Mouse (Mus musculus): ENCODE measurements at regions not wholly inside any gene's neighbourhood (a gene's known extent, or its start where the extent isn't known, plus 50 kb on each side); places are given as distances from the start of the nearest gene placed in this dataset.
A peak's percentile ranks its signal among the peaks of the same experiment; 100 is the strongest.

GRCm38 (mm10) chr15:59836631-59837030 is 179.8 kb downstream of the 4933412E24Rik start:
- no peak for DNase-seq (ENCODE audit: low spot score)

GRCm38 (mm10) chr15:59833232-59833631 is 183.2 kb downstream of the 4933412E24Rik start:
- no peak for DNase-seq (ENCODE audit: low spot score)

- no peak for DNase-seq (ENCODE audit: low spot score)
These were observed 184.9 kb downstream of the 4933412E24Rik start for GRCm38 (mm10) chr15:59831481-59831880.

GRCm38 (mm10) chr15:59830553-59831462 is 185.6 kb downstream of the 4933412E24Rik start:
- no peak for DNase-seq (ENCODE audit: low spot score)

- no peak for DNase-seq (ENCODE audit: low spot score)
These were observed 188.0 kb downstream of the 4933412E24Rik start for GRCm38 (mm10) chr15:59828421-59828820.

GRCm38 (mm10) chr15:59826164-59826950 is 190.1 kb downstream of the 4933412E24Rik start:
- no peak for DNase-seq (ENCODE audit: low spot score)

GRCm38 (mm10) chr15:59823921-59824320 is 192.5 kb downstream of the 4933412E24Rik start:
- no peak for DNase-seq (ENCODE audit: low spot score)

GRCm38 (mm10) chr15:59822995-59823681 is 193.3 kb downstream of the 4933412E24Rik start:
- DNase-seq (ENCODE audit: low spot score) = no peak

GRCm38 (mm10) chr15:59820317-59820716 is 196.1 kb downstream of the 4933412E24Rik start:
- DNase-seq (ENCODE audit: low spot score) = no peak

- DNase-seq (ENCODE audit: low spot score) = no peak
These were observed 200.4 kb downstream of the 4933412E24Rik start for GRCm38 (mm10) chr15:59816031-59816430.

- no peak for DNase-seq (ENCODE audit: low spot score)
These were observed 204.8 kb downstream of the 4933412E24Rik start for GRCm38 (mm10) chr15:59811566-59811965.

GRCm38 (mm10) chr15:59809361-59809760 is 207.1 kb downstream of the 4933412E24Rik start:
- no peak for DNase-seq (ENCODE audit: low spot score)

GRCm38 (mm10) chr15:59807723-59808122 is 208.7 kb downstream of the 4933412E24Rik start:
- DNase-seq (ENCODE audit: low spot score) = no peak

GRCm38 (mm10) chr15:59805771-59806170 is 210.6 kb downstream of the 4933412E24Rik start:
- no peak for DNase-seq (ENCODE audit: low spot score)

- DNase-seq (ENCODE audit: low spot score) = no peak
These were observed 211.6 kb downstream of the 4933412E24Rik start for GRCm38 (mm10) chr15:59804821-59805220.

- no peak for DNase-seq (ENCODE audit: low spot score)
These were observed 212.0 kb downstream of the 4933412E24Rik start for GRCm38 (mm10) chr15:59804394-59804793.

GRCm38 (mm10) chr15:59802276-59802675 is 214.1 kb downstream of the 4933412E24Rik start:
- DNase-seq (ENCODE audit: low spot score) = no peak

- DNase-seq (ENCODE audit: low spot score) = no peak
These were observed 217.1 kb downstream of the 4933412E24Rik start for GRCm38 (mm10) chr15:59799124-59799815.

- DNase-seq (ENCODE audit: low spot score) = no peak
These were observed 217.9 kb downstream of the 4933412E24Rik start for GRCm38 (mm10) chr15:59798486-59798885.

- peak; percentile 11 for DNase-seq (ENCODE audit: low spot score)
These were observed 220.7 kb downstream of the 4933412E24Rik start for GRCm38 (mm10) chr15:59795717-59796116.

GRCm38 (mm10) chr15:59794871-59795270 is 221.5 kb downstream of the 4933412E24Rik start:
- DNase-seq (ENCODE audit: low spot score) = no peak

Measured in spleen, adult 12 weeks (tissue).